Mouse (Mus musculus) heart, embryonic 14.5 days (tissue): ENCODE measurements at regions not wholly inside any gene's neighbourhood (a gene's known extent, or its start where the extent isn't known, plus 50 kb on each side); places are given as distances from the start of the nearest gene placed in this dataset.
"Not testable (repeated sequence)": the region's sequence is repeated elsewhere in the genome, so short reads cannot be mapped to it uniquely, and the experiment has no call there.

Experiments used
- ATAC-seq: fragments of 200-750 bp; cut with Nextera tagmentation; 2 replicates; pipeline ENCODE4 v1.8.0; 2017; ENCODE audit warnings: low read depth, moderate TSS enrichment; ENCODE audit not compliant: insufficient number of reproducible peaks, insufficient read depth, low FRiP score
- H3K27ac ChIP-seq, 2 experiments: fragments of 200-500 bp in 1 of 2; fragments of 300-500 bp in 1 of 2; sonication (generic) in 1 of 2; replicated peaks in 1 of 2; 2 replicates each; pipeline ENCODE4 v1.5.1; 2012 to 2014; ENCODE audit warnings: low read depth in 2 of 2, low read length in 2 of 2, control low read depth in 1 of 2, mild to moderate bottlenecking in 1 of 2, mixed read lengths in 1 of 2; ENCODE audit not compliant: control insufficient read depth in 1 of 2, insufficient read depth in 1 of 2
- H3K27me3 ChIP-seq: fragments of 300-500 bp; sonication (generic); 2 replicates; pipeline ENCODE4 v1.6.1; 2014; ENCODE audit warnings: mild to moderate bottlenecking, low read length, control low read depth; ENCODE audit not compliant: control insufficient read depth, insufficient read depth
- H3K36me3 ChIP-seq: fragments of 300-500 bp; sonication (generic); 2 replicates; pipeline ENCODE4 v1.6.1; 2014; ENCODE audit warnings: mild to moderate bottlenecking, control low read depth, low read length, mixed read lengths; ENCODE audit not compliant: control insufficient read depth, insufficient read depth
- H3K4me1 ChIP-seq, 2 experiments: fragments of 200-500 bp in 1 of 2; fragments of 300-500 bp in 1 of 2; sonication (generic) in 1 of 2; 2 replicates each; pipeline ENCODE4 v1.6.1; 2012 to 2014; ENCODE audit warnings: low read length in 2 of 2, control low read depth in 1 of 2, mixed read lengths in 1 of 2; ENCODE audit not compliant: control insufficient read depth in 2 of 2, insufficient read depth in 2 of 2
- H3K4me2 ChIP-seq: fragments of 300-500 bp; sonication (generic); 2 replicates; pipeline ENCODE4 v1.6.1; 2014; ENCODE audit warnings: mild to moderate bottlenecking, low read length
- H3K4me3 ChIP-seq, 2 experiments: fragments of 200-500 bp in 1 of 2; fragments of 300-500 bp in 1 of 2; sonication (generic) in 1 of 2; 2 replicates each; pipeline ENCODE4 v1.5.1; 2012 to 2014; ENCODE audit warnings: low read length in 2 of 2, mild to moderate bottlenecking in 2 of 2, control low read depth in 1 of 2, low read depth in 1 of 2, moderate library complexity in 1 of 2; ENCODE audit not compliant: control insufficient read depth in 1 of 2, insufficient read depth in 1 of 2
- H3K9ac ChIP-seq: fragments of 300-500 bp; sonication (generic); 2 replicates; pipeline ENCODE4 v1.6.1; 2014; ENCODE audit warnings: mild to moderate bottlenecking, low read length
- H3K9me3 ChIP-seq: fragments of 300-500 bp; sonication (generic); 2 replicates; pipeline ENCODE4 v1.6.1; 2016; ENCODE audit warnings: low read length, control low read depth; ENCODE audit not compliant: control insufficient read depth
- WGBS: fragments of 180-500 bp; shearing (Covaris S2); extraction: QIAGEN DNeasy Blood & Tissue Kit; methylation state at CpG from one replicate; pipeline ENCODE4 v1.1.7; 2014; 5-methylcytosine and 5-hydroxymethylcytosine counted together

- Histone ChIP-seq H3K27ac (no peak overlapping the region), H3K4me3 (no peak overlapping the region), H3K36me3 (no peaks in the 10 kb centered on the region), H3K9me3 (0 out of 2 replicates have a peak, but pooled peaks cover 4% of the 10 kb centered on the region), H3K9ac (no peak overlapping the region), H3K4me2 (no peak overlapping the region), H3K27me3 (no peaks in the 10 kb centered on the region), H3K4me1 (no peaks in the 10 kb centered on the region)
- WGBS: 89% methylated on average over 8 of the region's 8 CpGs
- no peak for ATAC-seq
Measured at GRCm38 (mm10) chr5:100279474-100279873, 119.9 kb upstream of the Tmem150c start.

DNA sequence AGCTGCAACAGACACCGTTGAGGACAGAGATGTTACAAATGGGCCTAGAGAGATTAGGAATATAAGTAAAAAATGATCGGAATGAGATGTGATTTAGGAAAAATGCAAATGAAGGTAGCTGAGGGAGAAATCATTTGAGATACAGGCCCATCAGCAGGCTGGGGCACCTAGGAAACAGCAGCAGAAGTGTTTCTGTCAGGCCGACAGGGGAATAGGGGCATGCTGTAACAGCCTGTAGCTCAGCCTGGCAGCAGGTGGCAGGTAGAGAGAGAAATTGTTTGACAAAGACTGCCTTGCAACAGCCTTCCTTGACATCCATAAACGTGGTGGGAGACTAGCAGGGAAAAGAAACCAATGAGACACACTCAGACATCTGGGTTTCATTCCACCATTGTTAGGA lies 115.1 kb upstream of the Tmem150c start:
- Histone ChIP-seq H3K9ac (no peak overlapping the region), H3K4me3 (no peak overlapping the region), H3K27me3 (no peaks in the 10 kb centered on the region), H3K4me2 (no peak overlapping the region), H3K27ac (no peak overlapping the region), H3K9me3 (0 out of 2 replicates have a peak, but pooled peaks cover 3% of the 10 kb centered on the region), H3K4me1 (no peaks in the 10 kb centered on the region), H3K36me3 (no peaks in the 10 kb centered on the region)
- 60% methylated on average over 4 of the region's 4 CpGs for WGBS
- ATAC-seq: no peak

- H3K9me3 ChIP-seq, H3K9ac ChIP-seq, H3K27me3 ChIP-seq, H3K4me1 ChIP-seq, H3K36me3 ChIP-seq, H3K4me2 ChIP-seq, ATAC-seq, H3K27ac ChIP-seq, H3K4me3 ChIP-seq: not testable (repeated sequence)
- 88% methylated on average over 9 of the region's 9 CpGs for WGBS
Measured at GRCm38 (mm10) chr5:100271975-100272374, 112.4 kb upstream of the Tmem150c start.

DNA sequence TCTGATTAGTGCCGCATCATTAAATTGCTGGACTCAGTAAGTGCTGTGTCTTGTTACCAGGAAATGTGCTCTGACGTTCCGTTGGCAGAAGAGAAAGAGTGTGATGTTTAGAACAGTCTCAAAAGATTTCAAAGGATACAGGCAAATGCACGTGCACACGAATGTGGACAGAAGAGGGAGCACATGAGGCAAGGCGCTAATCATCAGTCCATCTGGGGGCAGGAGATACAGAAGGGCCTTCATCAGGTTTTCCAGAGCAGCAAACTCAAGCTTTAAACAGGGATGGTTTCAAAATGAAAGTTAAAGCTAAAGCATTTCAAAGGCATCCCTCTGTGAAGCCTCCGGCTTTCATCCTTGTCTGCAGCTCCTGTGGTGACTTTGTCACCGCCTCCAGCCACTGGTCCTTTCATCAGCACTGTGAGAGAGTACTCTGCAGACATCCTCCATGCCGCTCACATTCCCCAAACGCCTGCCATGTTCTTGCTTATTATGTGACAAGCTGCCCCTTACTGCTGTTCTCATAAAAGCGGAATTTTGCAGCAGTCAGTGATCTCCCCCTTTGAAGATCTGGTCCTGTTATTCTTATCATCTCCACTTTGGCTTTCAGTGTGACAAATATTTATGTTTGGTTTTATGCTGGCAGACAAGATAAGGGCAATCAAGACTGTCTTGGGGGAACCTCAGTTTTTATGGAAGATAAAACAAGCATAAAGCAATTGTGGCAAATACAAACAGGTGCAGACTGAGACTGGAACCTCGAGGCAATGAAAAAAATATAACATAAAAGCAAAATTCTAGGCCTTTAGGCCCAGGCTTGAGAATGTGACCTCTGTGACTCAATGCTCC lies 111.5 kb upstream of the Tmem150c start:
- no peak overlapping the region for H3K27ac ChIP-seq
- no peak overlapping the region for H3K4me2 ChIP-seq
- no peaks in the 10 kb centered on the region for H3K36me3 ChIP-seq
- H3K27me3 ChIP-seq: no peaks in the 10 kb centered on the region
- H3K4me1 ChIP-seq: no peaks in the 10 kb centered on the region
- no peak overlapping the region for H3K9ac ChIP-seq
- H3K9me3 ChIP-seq: 0 out of 2 replicates have a peak, but pooled peaks cover 4% of the 10 kb centered on the region
- 58% methylated on average over 12 of the region's 12 CpGs for whole genome bisulfite sequencing
- ATAC-seq: no peak
- H3K4me3 ChIP-seq: no peak overlapping the region

DNA sequence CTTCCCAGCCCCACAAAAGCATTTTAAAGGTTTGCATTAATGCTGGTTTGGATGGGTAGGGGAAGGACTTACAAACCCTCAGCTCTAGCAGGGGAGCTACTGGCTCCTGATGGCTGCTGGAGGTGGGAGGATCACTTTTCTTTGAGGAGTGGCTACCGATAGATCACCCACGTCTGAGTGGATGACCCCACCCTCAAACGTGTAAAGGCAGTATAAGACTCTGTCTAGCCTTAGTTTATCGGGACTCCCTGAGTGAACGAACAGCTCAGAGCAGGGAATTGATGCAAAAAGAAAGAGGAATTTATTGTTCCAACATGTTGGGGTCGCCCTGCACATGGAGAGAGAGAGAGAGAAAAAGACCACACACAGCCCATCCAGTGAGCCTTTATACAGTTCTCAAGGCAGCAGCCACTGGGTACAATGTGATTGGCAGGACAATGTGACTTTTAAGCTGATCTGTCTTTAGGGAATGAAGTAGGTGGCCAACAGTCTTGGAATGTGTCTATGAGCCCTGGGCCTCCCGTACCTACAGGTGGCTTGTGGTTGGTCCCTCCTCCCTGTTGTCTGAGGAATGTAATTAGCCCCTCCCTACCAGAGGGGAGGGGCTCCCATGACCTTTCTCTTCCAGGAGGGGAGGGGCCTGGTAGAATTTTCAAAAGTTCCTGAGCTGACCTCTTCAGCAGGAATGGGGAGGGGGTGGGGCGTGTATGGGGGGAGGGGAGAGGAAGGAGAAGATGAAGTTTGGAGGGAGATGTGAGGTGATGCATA lies 108.7 kb upstream of the Tmem150c start:
- WGBS: 80% methylated on average over 8 of the region's 8 CpGs
- H3K4me3 ChIP-seq: no peak overlapping the region
- no peak overlapping the region for H3K4me2 ChIP-seq
- no peaks in the 10 kb centered on the region for H3K36me3 ChIP-seq
- no peak overlapping the region for H3K9ac ChIP-seq
- no peaks in the 10 kb centered on the region for H3K27me3 ChIP-seq
- H3K9me3 ChIP-seq: 0 out of 2 replicates have a peak, but pooled peaks cover 4% of the 10 kb centered on the region
- ATAC-seq: no peak
- no peaks in the 10 kb centered on the region for H3K4me1 ChIP-seq
- H3K27ac ChIP-seq: no peak overlapping the region

- Histone ChIP-seq H3K9me3 (0 out of 2 replicates have a peak, but pooled peaks cover 4% of the 10 kb centered on the region), H3K4me2 (no peak overlapping the region), H3K9ac (no peak overlapping the region), H3K4me3 (no peak overlapping the region), H3K27ac (no peak overlapping the region), H3K4me1 (no peaks in the 10 kb centered on the region), H3K27me3 (no peaks in the 10 kb centered on the region), H3K36me3 (no peaks in the 10 kb centered on the region)
- WGBS: 58% methylated on average over 17 of the region's 17 CpGs
- ATAC-seq: no peak
Measured at GRCm38 (mm10) chr5:100266671-100267510, 107.3 kb upstream of the Tmem150c start.
